Mouse (Mus musculus): Measurements from ENCODE around the gene Fbf1. TPM values are rescaled to one million over a fixed set of nuclear protein-coding genes. Genes with fewer than 3 reads are reported as not detected.
A peak's percentile ranks its signal among the peaks of the same experiment; 100 is the strongest.

The Fbf1 gene
- polyA plus RNA-seq (2016; fragmentation: Nextera tagmentation; extraction: Ambion mirVana) = 63.5 and 67.7 TPM in 2 replicates

GRCm38 (mm10) chr11:116167884-116168439, at the start of gene Fbf1:
Fbf1 (minus strand) TSS chr11:116168166.
- Histone ChIP-seq H3K27me3 (ENCODE audit: poor library complexity, severe bottlenecking) (peaks cover 6% of the 10 kb centered on the region; the same call in 1 of the 2 replicates), H3K9me3 (no peaks in the 10 kb centered on the region), H3K4me3 (peak within 1 kb of the TSS; percentile 68), H3K4me1 (peaks cover 39% of the 10 kb centered on the region), H3K27ac (peak within 1 kb of the TSS; percentile 92), H3K36me3 (replicated peaks) (peaks cover 44% of the 10 kb centered on the region)
- peak; percentile 95 for DNase-seq (ENCODE audit: extremely low spot score, low spot score)
- under 1% methylated on average over 40 of the region's 40 CpGs for WGBS

GRCm38 (mm10) chr11:116216549-116216948, 48.6 kb upstream of the Fbf1 start:
- H3K36me3 ChIP-seq (replicated peaks) = peaks cover 5% of the 10 kb centered on the region
- H3K27me3 ChIP-seq (ENCODE audit: poor library complexity, severe bottlenecking) = peaks cover 16% of the 10 kb centered on the region
- no peak for DNase-seq (ENCODE audit: extremely low spot score, low spot score)
- H3K4me1 ChIP-seq = peaks cover 25% of the 10 kb centered on the region
- peaks cover 6% of the 10 kb centered on the region for H3K9me3 ChIP-seq
- H3K4me3 ChIP-seq = no peak overlapping the region
- H3K27ac ChIP-seq = no peak overlapping the region
- 85% methylated on average over 11 of the region's 11 CpGs for WGBS

- Histone ChIP-seq H3K4me1 (peaks cover 25% of the 10 kb centered on the region), H3K9me3 (peaks cover under 1% of the 10 kb centered on the region; the same call in 1 of the 2 replicates), H3K27ac (no peak overlapping the region), H3K27me3 (ENCODE audit: poor library complexity, severe bottlenecking) (peaks cover 10% of the 10 kb centered on the region), H3K36me3 (replicated peaks) (no peaks in the 10 kb centered on the region; the same call in none of the 2 replicates), H3K4me3 (no peak overlapping the region)
- 89% methylated on average over 6 of the region's 6 CpGs for WGBS
- DNase-seq (ENCODE audit: extremely low spot score, low spot score) = no peak
Observed at GRCm38 (mm10) chr11:116215991-116216390, 48.0 kb upstream of the Fbf1 start.

- H3K4me1 ChIP-seq = peaks cover 19% of the 10 kb centered on the region
- no peak overlapping the region for H3K4me3 ChIP-seq
- H3K36me3 ChIP-seq (replicated peaks) = no peaks in the 10 kb centered on the region; the same call in none of the 2 replicates
- peaks cover 2% of the 10 kb centered on the region for H3K27me3 ChIP-seq (ENCODE audit: poor library complexity, severe bottlenecking)
- DNase-seq (ENCODE audit: extremely low spot score, low spot score) = no peak
- 81% methylated on average over 7 of the region's 7 CpGs for WGBS
- no peak overlapping the region for H3K27ac ChIP-seq
- H3K9me3 ChIP-seq = no peaks in the 10 kb centered on the region
Observed at GRCm38 (mm10) chr11:116215181-116215580, 47.2 kb upstream of the Fbf1 start.

GRCm38 (mm10) chr11:116213877-116214510, 46.0 kb upstream of the Fbf1 start:
- Histone ChIP-seq H3K27me3 (ENCODE audit: poor library complexity, severe bottlenecking) (no peaks in the 10 kb centered on the region), H3K4me3 (no peak overlapping the region), H3K9me3 (no peaks in the 10 kb centered on the region), H3K4me1 (peaks cover 7% of the 10 kb centered on the region), H3K27ac (no peak overlapping the region), H3K36me3 (replicated peaks) (no peaks in the 10 kb centered on the region; the same call in none of the 2 replicates)
- DNase-seq (ENCODE audit: extremely low spot score, low spot score) = no peak
- WGBS = 93% methylated on average over 13 of the region's 13 CpGs

GRCm38 (mm10) chr11:116212847-116213246, 44.9 kb upstream of the Fbf1 start:
- Histone ChIP-seq H3K4me3 (no peak overlapping the region), H3K27ac (no peak overlapping the region), H3K36me3 (replicated peaks) (no peaks in the 10 kb centered on the region; the same call in none of the 2 replicates), H3K9me3 (no peaks in the 10 kb centered on the region), H3K4me1 (no peaks in the 10 kb centered on the region), H3K27me3 (ENCODE audit: poor library complexity, severe bottlenecking) (no peaks in the 10 kb centered on the region)
- DNase-seq (ENCODE audit: extremely low spot score, low spot score) = no peak
- WGBS = 95% methylated on average over 6 of the region's 6 CpGs

- Histone ChIP-seq H3K9me3 (no peaks in the 10 kb centered on the region), H3K27me3 (ENCODE audit: poor library complexity, severe bottlenecking) (no peaks in the 10 kb centered on the region), H3K4me1 (no peaks in the 10 kb centered on the region), H3K36me3 (replicated peaks) (peaks cover 19% of the 10 kb centered on the region), H3K4me3 (no peak overlapping the region), H3K27ac (no peak overlapping the region)
- WGBS = 84% methylated on average over 5 of the region's 5 CpGs
- no peak for DNase-seq (ENCODE audit: extremely low spot score, low spot score)
Observed at GRCm38 (mm10) chr11:116210696-116211095, 42.7 kb upstream of the Fbf1 start.

- no peak for DNase-seq (ENCODE audit: extremely low spot score, low spot score)
- Histone ChIP-seq H3K4me3 (no peak overlapping the region), H3K4me1 (no peaks in the 10 kb centered on the region), H3K36me3 (replicated peaks) (peaks cover 22% of the 10 kb centered on the region), H3K9me3 (no peaks in the 10 kb centered on the region), H3K27ac (no peak overlapping the region), H3K27me3 (ENCODE audit: poor library complexity, severe bottlenecking) (no peaks in the 10 kb centered on the region)
- WGBS = 85% methylated on average over 8 of the region's 8 CpGs
Observed at GRCm38 (mm10) chr11:116209257-116209656, 41.3 kb upstream of the Fbf1 start.

- WGBS = 84% methylated on average over 3 of the region's 3 CpGs
- Histone ChIP-seq H3K4me3 (no peak overlapping the region), H3K27me3 (ENCODE audit: poor library complexity, severe bottlenecking) (no peaks in the 10 kb centered on the region)
Observed at GRCm38 (mm10) chr11:116208660-116209059, 40.7 kb upstream of the Fbf1 start.

GRCm38 (mm10) chr11:116206678-116207077, 38.7 kb upstream of the Fbf1 start:
- WGBS = 74% methylated on average over 4 of the region's 4 CpGs
- DNase-seq (ENCODE audit: extremely low spot score, low spot score) = no peak
- Histone ChIP-seq H3K9me3 (no peaks in the 10 kb centered on the region), H3K27ac (no peak overlapping the region), H3K4me1 (no peaks in the 10 kb centered on the region), H3K4me3 (no peak overlapping the region), H3K36me3 (replicated peaks) (peaks cover 25% of the 10 kb centered on the region), H3K27me3 (ENCODE audit: poor library complexity, severe bottlenecking) (no peaks in the 10 kb centered on the region)

More at GRCm38 (mm10) chr11:116208660-116209059, 40.7 kb upstream of the Fbf1 start:
- DNase-seq (ENCODE audit: extremely low spot score, low spot score) = no peak
- no peaks in the 10 kb centered on the region for H3K9me3 ChIP-seq
- no peak overlapping the region for H3K27ac ChIP-seq
- no peaks in the 10 kb centered on the region for H3K4me1 ChIP-seq
- peaks cover 22% of the 10 kb centered on the region for H3K36me3 ChIP-seq (replicated peaks)

- DNase-seq (ENCODE audit: extremely low spot score, low spot score) = no peak
- WGBS = 94% methylated on average over 3 of the region's 3 CpGs
- H3K36me3 ChIP-seq (replicated peaks) = peaks cover 25% of the 10 kb centered on the region
- no peak overlapping the region for H3K4me3 ChIP-seq
- peaks cover 8% of the 10 kb centered on the region for H3K4me1 ChIP-seq
- H3K9me3 ChIP-seq = no peaks in the 10 kb centered on the region
- no peak overlapping the region for H3K27ac ChIP-seq
- H3K27me3 ChIP-seq (ENCODE audit: poor library complexity, severe bottlenecking) = no peaks in the 10 kb centered on the region
Observed at GRCm38 (mm10) chr11:116203150-116203549, 35.2 kb upstream of the Fbf1 start.

- Histone ChIP-seq H3K27me3 (ENCODE audit: poor library complexity, severe bottlenecking) (no peaks in the 10 kb centered on the region), H3K36me3 (replicated peaks) (peaks cover 18% of the 10 kb centered on the region), H3K9me3 (no peaks in the 10 kb centered on the region), H3K4me3 (no peak overlapping the region), H3K4me1 (peaks cover 15% of the 10 kb centered on the region), H3K27ac (no peak overlapping the region)
- no peak for DNase-seq (ENCODE audit: extremely low spot score, low spot score)
- WGBS = 92% methylated on average over 2 of the region's 2 CpGs
Observed at GRCm38 (mm10) chr11:116201151-116201550, 33.2 kb upstream of the Fbf1 start.
